Comparison of ENCODE assay signal across 8 mouse cellular contexts in the genomic region with DNA sequence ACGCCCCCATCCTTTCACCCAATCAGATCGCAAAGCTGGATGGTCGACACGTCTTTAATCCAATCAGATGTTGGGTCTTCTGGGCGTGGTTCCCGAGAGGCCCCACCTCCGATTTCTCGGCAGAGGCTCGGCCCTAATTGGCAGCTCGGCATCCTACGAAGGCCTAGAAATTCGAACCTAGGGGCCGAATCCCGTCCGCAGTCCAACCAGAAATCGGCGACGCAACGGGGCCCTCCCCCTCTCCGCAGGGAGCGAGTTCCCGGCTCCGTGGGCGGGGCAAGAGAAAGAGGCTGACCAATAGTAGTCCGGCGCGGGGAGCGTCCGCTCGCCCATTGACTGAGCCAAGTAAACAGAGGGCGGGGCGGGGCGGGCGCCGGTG. TPM values are rescaled to one million over a fixed set of nuclear protein-coding genes. Genes with fewer than 3 reads are reported as not detected.
DNase-seq lines count a peak whose midpoint lies in the region; ATAC-seq and TF ChIP-seq lines count a peak whose summit lies in the region.

A gene (plus strand): TSS at position 136 of the 379 bp plus-strand sequence.

- H3K9me3 ChIP-seq in hindbrain, embryonic 10.5 days: no peaks in the 10 kb centered on the region
- no peaks in the 10 kb centered on the region for H3K9me3 ChIP-seq in lung, postnatal 0 days (ENCODE audit: low read length)

- no peak for TF ChIP-seq CTCF in lung, postnatal 0 days (IDR thresholded peaks at IDR 0.05)

- H3K4me2 ChIP-seq in lung, postnatal 0 days (replicated peaks; ENCODE audit: low read depth, low read length): peak within 1 kb of the TSS; percentile 90

- H3K27me3 ChIP-seq in hindbrain, embryonic 10.5 days (ENCODE audit: insufficient read depth, poor library complexity, severe bottlenecking): no peaks in the 10 kb centered on the region
- no peaks in the 10 kb centered on the region for H3K27me3 ChIP-seq in lung, postnatal 0 days (replicated peaks; ENCODE audit: insufficient read depth, low read length)

- peak within 1 kb of the TSS; percentile 96 for H3K27ac ChIP-seq in hindbrain, embryonic 10.5 days
- peak within 1 kb of the TSS; percentile 95 for H3K27ac ChIP-seq in lung, postnatal 0 days (ENCODE audit: low read length)

- 1% methylated on average over 35 of the region's 35 CpGs for WGBS in hindbrain, embryonic 10.5 days
- under 1% methylated on average over 31 of the region's 35 CpGs for WGBS in lung, postnatal 0 days

- peak within 1 kb of the TSS; percentile 90 for H3K4me3 ChIP-seq in hindbrain, embryonic 10.5 days
- H3K4me3 ChIP-seq in lung, postnatal 0 days (ENCODE audit: low read depth, low read length): peak within 1 kb of the TSS; percentile 70

- peak; percentile 99 for DNase-seq in MN1 (ENCODE audit: low spot score)
- DNase-seq in cerebellum, adult 9-10 months: peak; percentile 100
- DNase-seq in hindbrain, embryonic 10.5 days (ENCODE audit: low spot score): peak; percentile 99
- DNase-seq in layer of hippocampus, adult 9-11 months: peak; percentile 100
- DNase-seq in lung, postnatal 0 days (ENCODE audit: low spot score): peak; percentile 100
- peak; percentile 98 for DNase-seq in ovary, postnatal 14 days (ENCODE audit: low spot score)
- peak; percentile 99 for DNase-seq in thymus, postnatal 14 days

- peak; percentile 93 for ATAC-seq in frontal cortex, adult (ENCODE audit: low TSS enrichment)
- ATAC-seq in lung, postnatal 0 days: peak; percentile 96

- TF ChIP-seq EP300 in lung, postnatal 0 days (IDR thresholded peaks at IDR 0.05): no peak

- peak within 1 kb of the TSS; percentile 84 for H3K9ac ChIP-seq in lung, postnatal 0 days (replicated peaks; ENCODE audit: low read depth)

- H3K36me3 ChIP-seq in hindbrain, embryonic 10.5 days: peaks cover 22% of the 10 kb centered on the region
- no peaks in the 10 kb centered on the region for H3K36me3 ChIP-seq in lung, postnatal 0 days (ENCODE audit: insufficient read depth, low read length)

- H3K4me1 ChIP-seq in hindbrain, embryonic 10.5 days (replicated peaks): peaks cover 44% of the 10 kb centered on the region
- H3K4me1 ChIP-seq in lung, postnatal 0 days (ENCODE audit: insufficient read depth, low read depth, low read length): peaks cover 10% of the 10 kb centered on the region; the same call in 1 of the 2 replicates

RNA-seq across cellular contexts. Expression of the gene that starts here (rescaled TPM):
- polyA plus RNA-seq in hindbrain, embryonic 10.5 days (2016; fragmentation: Nextera tagmentation; extraction: Ambion mirVana): 51.5 and 52.3 TPM in 2 replicates
- 20.4 and 20.5 TPM in 2 replicates for polyA plus RNA-seq in lung, postnatal 0 days (2015; fragmentation: Nextera tagmentation; extraction: Ambion mirVana)

Comparison
In these comparisons a context has a peak if more than half of its experiments do, and no peak if none do; other contexts are left out.
1. Peak in every context shown above with its lines: DNase-seq, ATAC-seq, H3K4me3 ChIP-seq and H3K27ac ChIP-seq.